Mouse (Mus musculus): ENCODE results near the gene Thsd7b.

The Thsd7b gene

GRCm38 (mm10) chr1:129272982-129273937 lies at the start of gene Thsd7b:
Gene Thsd7b, plus strand, starts transcription at chr1:129273302.
- no peak for DNase-seq (ENCODE audit: low spot score in 2 of 2)

DNA sequence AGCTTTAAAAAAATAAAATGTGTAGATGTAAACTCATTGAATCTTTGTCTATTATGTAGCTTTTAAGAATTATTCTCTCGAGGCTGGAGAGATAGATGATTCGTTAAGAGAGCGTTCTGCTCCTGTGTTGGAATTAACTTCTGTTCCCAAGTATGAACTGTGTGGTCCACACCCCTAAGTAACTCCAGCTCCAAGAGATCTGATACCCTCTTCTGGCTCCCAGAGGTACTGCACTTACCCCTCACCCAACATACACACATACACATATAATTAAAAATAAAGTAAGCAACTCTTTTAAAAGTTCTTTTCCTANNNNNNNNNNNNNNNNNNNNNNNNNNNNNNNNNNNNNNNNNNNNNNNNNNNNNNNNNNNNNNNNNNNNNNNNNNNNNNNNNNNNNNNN lies 28.8 kb upstream of the Thsd7b start:
- no peak for DNase-seq (ENCODE audit: low spot score in 2 of 2)

- DNase-seq (ENCODE audit: low spot score in 2 of 2), result no peak
Observed at GRCm38 (mm10) chr1:129250704-129251443, 22.2 kb upstream of the Thsd7b start.

DNA sequence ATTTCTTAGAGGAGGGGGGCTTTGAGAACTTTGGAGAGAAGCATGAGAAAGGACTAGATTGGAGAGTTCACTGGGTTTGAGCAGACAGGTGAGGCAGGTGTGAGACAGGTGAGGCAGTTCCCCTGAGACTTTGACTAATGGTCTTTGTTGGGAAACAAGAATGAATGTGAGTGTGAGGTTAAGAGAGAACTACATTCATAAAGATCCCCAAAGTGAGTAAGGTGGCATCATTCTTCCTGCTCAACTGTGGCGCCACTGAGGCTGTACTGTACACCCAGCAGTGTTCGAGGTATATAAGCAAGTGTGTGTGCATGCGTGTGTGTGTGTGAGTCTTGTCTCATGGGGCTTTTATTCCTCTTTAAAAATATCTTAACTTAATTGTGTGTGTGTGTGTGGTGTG lies 6.4 kb upstream of the Thsd7b start:
- no peak for DNase-seq (ENCODE audit: low spot score in 2 of 2)

GRCm38 (mm10) chr1:129304173-129304572 lies 31.1 kb downstream of the Thsd7b start:
- no peak for DNase-seq (ENCODE audit: low spot score in 2 of 2)

GRCm38 (mm10) chr1:129324388-129324787 lies 51.3 kb downstream of the Thsd7b start:
- DNase-seq (ENCODE audit: low spot score in 2 of 2), result no peak

GRCm38 (mm10) chr1:129324798-129325197 lies 51.7 kb downstream of the Thsd7b start:
- DNase-seq (ENCODE audit: low spot score in 2 of 2), result no peak

DNA sequence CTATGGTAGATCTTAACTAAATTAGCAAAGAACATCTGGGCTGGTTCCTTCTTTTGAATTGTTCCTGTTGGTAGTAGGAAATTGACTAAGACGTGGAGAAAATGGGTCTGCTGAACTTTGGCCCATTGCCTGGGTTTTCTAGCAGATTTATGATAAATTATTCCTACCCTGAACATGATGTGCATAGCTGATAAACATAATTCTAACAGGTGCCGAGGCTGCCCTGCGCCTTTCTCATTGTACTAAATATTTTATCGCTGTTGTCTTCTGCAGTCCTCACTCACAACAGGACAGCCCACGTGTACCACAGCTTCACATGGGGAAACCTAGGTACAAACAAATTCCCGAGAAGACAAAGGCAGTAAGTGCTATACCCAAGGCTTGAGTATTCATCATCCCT lies 83.5 kb downstream of the Thsd7b start:
- DNase-seq (ENCODE audit: low spot score in 2 of 2), result no peak

DNA sequence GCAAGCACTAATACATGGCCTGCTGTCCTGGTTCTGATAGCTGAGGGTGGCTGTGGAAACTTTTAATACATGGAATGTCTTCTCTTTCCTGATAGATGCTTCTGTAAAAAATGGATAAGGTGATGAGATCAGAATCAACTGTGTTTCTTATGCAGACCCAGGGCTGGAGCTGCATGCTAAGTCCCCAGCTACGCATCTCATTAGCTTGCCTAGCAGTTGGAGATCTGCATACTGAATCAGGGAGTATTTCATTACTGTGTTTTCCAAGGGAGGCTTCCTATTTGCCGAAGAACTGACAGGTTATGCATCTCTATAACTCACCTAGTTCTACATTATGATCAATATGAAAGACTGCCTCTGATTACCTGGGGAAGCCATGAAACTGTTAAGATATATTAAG lies 84.3 kb downstream of the Thsd7b start:
- no peak for DNase-seq (ENCODE audit: low spot score in 2 of 2)

- DNase-seq (ENCODE audit: low spot score in 2 of 2), result no peak
Observed at GRCm38 (mm10) chr1:129363368-129363767, 90.3 kb downstream of the Thsd7b start.

- no peak for DNase-seq (ENCODE audit: low spot score in 2 of 2)
Observed at GRCm38 (mm10) chr1:129364828-129365227, 91.7 kb downstream of the Thsd7b start.

GRCm38 (mm10) chr1:129365590-129365989 lies 92.5 kb downstream of the Thsd7b start:
- no peak for DNase-seq (ENCODE audit: low spot score in 2 of 2)

- DNase-seq (ENCODE audit: low spot score in 2 of 2), result no peak
Observed at GRCm38 (mm10) chr1:129386479-129386878, 113.4 kb downstream of the Thsd7b start.

- no peak for DNase-seq (ENCODE audit: low spot score in 2 of 2)
Observed at GRCm38 (mm10) chr1:129411584-129411983, 138.5 kb downstream of the Thsd7b start.

DNA sequence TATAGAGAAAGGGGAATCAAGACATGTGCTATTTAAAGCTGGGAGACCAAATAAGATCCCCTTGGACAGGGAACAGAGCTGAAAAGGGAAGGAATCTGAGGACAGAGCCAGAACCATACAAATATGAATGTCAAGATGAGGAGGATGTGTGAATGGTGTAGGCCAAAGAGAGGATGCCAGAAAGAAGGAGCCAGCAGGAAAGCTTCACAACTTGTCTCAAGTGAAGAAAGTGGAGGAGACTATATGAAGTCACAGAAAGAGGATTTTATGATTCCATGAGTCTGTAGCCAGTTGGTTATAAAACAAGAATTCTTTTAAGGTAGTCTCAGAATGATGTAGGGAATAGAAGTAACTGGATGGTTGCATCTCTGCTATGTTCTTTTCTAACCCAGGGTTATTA lies 148.5 kb downstream of the Thsd7b start:
- no peak for DNase-seq (ENCODE audit: low spot score in 2 of 2)

DNA sequence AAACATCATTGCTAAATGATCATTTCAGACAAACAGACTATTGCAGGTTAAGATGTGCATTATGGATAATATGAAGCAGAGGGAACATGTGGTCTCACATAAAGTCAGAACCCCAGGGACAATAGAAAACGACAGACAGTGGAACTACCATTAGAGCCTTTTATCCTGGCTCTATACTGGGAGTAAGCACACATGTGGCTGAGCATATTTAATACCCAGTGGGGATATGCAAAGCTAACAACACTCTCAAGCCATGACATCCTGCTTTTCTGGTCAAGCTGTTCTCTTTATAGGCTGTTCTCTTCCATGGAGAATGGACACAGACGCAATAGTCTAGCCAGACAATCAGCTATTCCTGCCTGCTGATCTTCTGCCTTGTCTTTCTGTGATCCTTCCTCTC lies 191.3 kb downstream of the Thsd7b start:
- no peak for DNase-seq (ENCODE audit: low spot score in 2 of 2)

- DNase-seq (ENCODE audit: low spot score in 2 of 2), result no peak
Observed at GRCm38 (mm10) chr1:129473504-129473903, 200.4 kb downstream of the Thsd7b start.

DNA sequence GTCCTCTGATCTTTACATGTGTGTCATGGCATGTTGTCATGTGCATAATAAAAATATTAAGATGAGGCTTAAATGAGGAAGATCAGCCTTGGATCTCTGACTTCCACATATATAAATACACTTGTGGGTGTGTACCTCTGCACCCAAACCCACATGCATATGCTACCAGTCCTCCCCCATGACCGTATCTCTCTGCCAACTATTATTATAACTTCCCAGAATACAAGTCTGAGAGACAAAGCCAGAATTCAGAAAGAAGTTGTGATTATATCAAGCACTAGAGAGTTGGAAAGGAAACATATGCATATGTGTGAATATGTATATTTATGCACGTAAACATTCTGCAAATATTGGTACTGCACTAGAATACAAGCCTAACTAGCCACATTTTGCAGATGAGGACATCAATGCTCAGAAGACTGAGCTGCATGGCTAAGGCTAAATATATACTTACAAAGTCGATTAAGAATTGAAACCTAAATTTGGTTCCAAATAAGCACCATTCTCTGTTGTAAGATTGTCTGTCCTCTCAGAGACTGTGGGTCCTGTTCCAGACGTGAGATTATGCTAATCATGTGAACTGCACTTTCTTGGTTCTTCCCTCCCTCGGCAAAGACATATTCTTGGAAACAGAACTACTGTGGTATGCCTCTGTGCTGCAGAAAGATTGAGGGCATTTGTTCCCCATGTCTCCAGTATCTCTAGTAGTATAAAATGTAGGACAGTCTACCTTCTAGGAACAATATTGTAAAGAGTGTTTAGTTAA lies 211.3 kb downstream of the Thsd7b start:
- DNase-seq (ENCODE audit: low spot score in 2 of 2), result no peak

GRCm38 (mm10) chr1:129491136-129491535 lies 218.0 kb downstream of the Thsd7b start:
- no peak for DNase-seq (ENCODE audit: low spot score in 2 of 2)

DNA sequence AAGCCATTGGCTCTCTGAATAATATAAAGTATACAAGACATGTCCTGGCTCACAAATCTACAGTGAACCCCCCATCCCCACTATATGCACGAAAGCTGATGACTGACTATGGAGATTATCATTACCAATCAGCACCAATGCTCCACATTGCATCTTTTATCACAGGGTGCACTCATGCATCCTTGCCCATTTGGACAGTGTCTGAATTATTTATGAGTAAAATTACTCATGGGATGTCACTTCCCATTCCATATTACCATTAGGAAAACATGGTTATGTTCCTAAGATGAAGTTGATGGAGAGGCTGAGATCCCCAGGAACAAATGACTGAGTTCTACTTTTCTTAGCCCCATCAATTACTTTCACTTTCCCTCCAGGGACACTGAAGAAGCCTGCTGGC lies 220.8 kb downstream of the Thsd7b start:
- no peak for DNase-seq (ENCODE audit: low spot score in 2 of 2)

DNA sequence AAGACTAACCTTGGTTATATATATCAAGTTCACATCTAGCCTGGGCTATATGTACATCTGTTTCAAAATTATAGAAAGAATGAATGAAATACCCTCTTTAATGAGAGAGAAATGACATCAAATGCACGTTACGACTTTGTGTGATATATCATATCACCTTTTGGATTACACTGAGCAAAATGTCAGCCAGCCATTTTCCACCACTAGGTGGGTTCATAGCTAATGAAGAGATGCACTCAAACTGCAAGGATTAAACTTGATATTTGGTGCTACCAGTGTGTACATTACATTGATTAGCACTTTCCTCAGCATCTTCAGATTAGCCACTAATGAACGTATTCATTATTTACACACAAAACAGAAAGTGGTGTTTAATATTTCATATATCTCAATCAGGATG lies 228.6 kb downstream of the Thsd7b start:
- no peak for DNase-seq (ENCODE audit: low spot score in 2 of 2)

- no peak for DNase-seq (ENCODE audit: low spot score in 2 of 2)
Observed at GRCm38 (mm10) chr1:129516379-129516778, 243.3 kb downstream of the Thsd7b start.

Measured in natural killer cell, adult 2 months (primary cell).